Mouse (Mus musculus) kidney, embryonic 16.5 days (tissue): ENCODE results near the gene Aco1. TPM values are rescaled to one million over a fixed set of nuclear protein-coding genes. Genes with fewer than 3 reads are reported as not detected.

Experiments
- ATAC-seq: fragments of 200-750 bp; cut with Nextera tagmentation; 2 replicates; pipeline ENCODE4 v1.8.0; 2017; ENCODE audit warnings: moderate TSS enrichment; ENCODE audit not compliant: low FRiP score, low TSS enrichment
- H3K27ac ChIP-seq: fragments of 300-500 bp; sonication (generic); 2 replicates; pipeline ENCODE4 v1.5.1; 2014; ENCODE audit warnings: low read length
- H3K27me3 ChIP-seq: fragments of 300-500 bp; sonication (generic); 2 replicates; pipeline ENCODE4 v1.6.1; 2014; ENCODE audit warnings: low read length, control low read depth, mixed read lengths; ENCODE audit not compliant: insufficient read depth
- H3K36me3 ChIP-seq: fragments of 300-500 bp; sonication (generic); 2 replicates; pipeline ENCODE4 v1.6.1; 2014; ENCODE audit warnings: low read length, control low read depth, mixed read lengths; ENCODE audit not compliant: insufficient read depth
- H3K4me1 ChIP-seq: fragments of 300-500 bp; sonication (generic); 2 replicates; pipeline ENCODE4 v1.6.1; 2014; ENCODE audit warnings: low read length, control low read depth, mixed read lengths; ENCODE audit not compliant: insufficient read depth
- H3K4me2 ChIP-seq: fragments of 300-500 bp; sonication (generic); replicated peaks from 2 replicates; pipeline ENCODE4 v1.6.1; 2014; ENCODE audit warnings: low read depth, low read length
- H3K4me3 ChIP-seq: fragments of 300-500 bp; sonication (generic); 2 replicates; pipeline ENCODE4 v1.5.1; 2014; ENCODE audit warnings: mild to moderate bottlenecking, low read length
- H3K9ac ChIP-seq: fragments of 300-500 bp; sonication (generic); replicated peaks from 2 replicates; pipeline ENCODE4 v1.6.1; 2014; ENCODE audit warnings: low read length
- H3K9me3 ChIP-seq: fragments of 300-500 bp; sonication (generic); 2 replicates; pipeline ENCODE4 v1.6.1; 2016; ENCODE audit warnings: low read length, control low read depth
- WGBS: fragments of 180-500 bp; shearing (Covaris S2); extraction: QIAGEN DNeasy Blood & Tissue Kit; methylation state at CpG from one replicate; pipeline ENCODE4 v1.1.7; 2014; 5-methylcytosine and 5-hydroxymethylcytosine counted together
- polyA plus RNA-seq: library from polyadenylated mRNA; unstranded; fragments of >200 nt; fragmentation: Nextera tagmentation; extraction: Ambion mirVana; gene quantifications from 2 replicates; pipeline ENCODE4 v1.2.1, GENCODE M21; 2015

Gene Aco1
- polyA plus RNA-seq, 1 experiment from 2014 or later, result 89.4 TPM

DNA sequence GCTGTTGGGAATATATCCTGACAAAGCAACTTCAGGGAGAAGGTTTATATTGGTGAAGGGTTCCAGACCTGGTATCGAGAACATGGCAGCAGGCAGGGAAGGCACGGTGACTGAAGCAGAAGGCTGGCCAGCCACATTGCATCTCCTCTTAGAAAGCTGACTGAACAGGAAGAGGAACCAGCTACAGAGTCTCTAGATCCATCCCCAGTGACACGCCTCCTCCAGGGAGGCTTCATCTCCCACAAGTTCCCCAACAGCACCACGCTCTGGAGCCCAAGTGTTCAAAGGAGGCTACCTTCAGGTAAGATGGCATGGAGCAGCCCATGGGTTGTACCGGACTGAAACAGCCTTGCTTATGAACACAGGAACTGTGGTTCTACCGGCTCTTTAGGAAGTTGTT, 59.3 kb downstream of the Aco1 start:
- Histone ChIP-seq H3K9me3 (no peaks in the 10 kb centered on the region), H3K9ac (no peak overlapping the region), H3K4me3 (no peak overlapping the region), H3K27me3 (no peaks in the 10 kb centered on the region), H3K27ac (no peak overlapping the region), H3K36me3 (peaks cover 21% of the 10 kb centered on the region), H3K4me2 (no peak overlapping the region), H3K4me1 (no peaks in the 10 kb centered on the region)
- ATAC-seq, result no peak
- 91% methylated on average over 6 of the region's 6 CpGs for WGBS

DNA sequence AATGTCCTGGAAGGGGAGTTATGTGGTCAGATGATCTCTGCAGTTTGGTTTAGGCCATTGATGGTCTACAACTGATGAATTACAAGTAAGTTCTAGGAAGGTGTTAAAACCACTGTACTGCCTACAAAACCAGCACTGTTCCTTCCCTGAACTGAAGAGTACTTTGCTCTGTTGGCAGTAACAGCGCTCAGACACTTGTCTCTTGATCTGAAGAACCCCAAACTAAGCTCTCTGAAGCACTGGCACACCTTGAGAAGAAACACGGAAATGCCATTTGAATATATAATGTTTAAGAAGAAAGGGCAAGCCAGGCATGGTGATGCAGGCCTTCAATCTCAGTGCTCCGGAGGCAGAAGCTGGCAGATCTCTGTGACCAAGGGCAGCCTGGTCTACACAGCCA, 61.5 kb downstream of the Aco1 start:
- Histone ChIP-seq H3K4me2 (no peak overlapping the region), H3K4me3 (no peak overlapping the region), H3K36me3 (peaks cover 2% of the 10 kb centered on the region), H3K9me3 (no peaks in the 10 kb centered on the region), H3K27ac (no peak overlapping the region), H3K4me1 (no peaks in the 10 kb centered on the region), H3K9ac (no peak overlapping the region), H3K27me3 (no peaks in the 10 kb centered on the region)
- WGBS, result 87% methylated on average over 3 of the region's 3 CpGs
- no peak for ATAC-seq

DNA sequence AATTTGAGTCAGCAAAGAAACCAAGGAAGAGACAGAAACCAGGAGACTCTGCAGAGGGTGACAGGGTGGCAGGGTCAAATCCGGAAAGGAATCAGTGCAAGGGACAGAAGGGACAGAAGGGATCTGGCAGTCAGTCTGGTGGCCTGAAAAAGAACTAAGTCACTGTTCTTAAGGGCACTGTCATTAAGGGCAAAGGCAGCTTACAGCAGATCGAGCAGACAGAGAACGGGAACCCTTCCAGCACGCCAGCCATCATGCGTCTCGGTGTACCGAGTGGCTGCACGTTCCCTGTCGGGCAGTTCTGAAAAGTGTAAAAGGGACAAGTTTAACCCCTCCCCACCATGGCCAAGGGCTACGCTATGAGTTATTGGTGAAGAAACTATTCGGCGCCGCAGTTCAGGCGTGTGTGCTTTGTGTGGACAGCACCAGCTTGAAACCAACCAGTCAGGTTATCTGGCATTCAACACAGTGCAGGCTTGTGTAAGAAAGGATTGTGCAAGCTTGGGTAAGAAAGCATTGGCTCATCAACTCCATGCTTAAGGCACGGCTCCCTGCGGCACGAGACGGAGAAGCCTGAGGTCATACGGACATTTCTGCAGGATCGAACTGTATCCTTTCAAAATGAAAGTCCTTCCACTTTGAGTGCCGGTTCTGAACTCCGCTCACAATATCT, 62.5 kb downstream of the Aco1 start:
- Histone ChIP-seq H3K36me3 (peaks cover 2% of the 10 kb centered on the region), H3K4me3 (no peak overlapping the region), H3K27me3 (no peaks in the 10 kb centered on the region), H3K9me3 (no peaks in the 10 kb centered on the region), H3K27ac (no peak overlapping the region), H3K9ac (no peak overlapping the region), H3K4me1 (no peaks in the 10 kb centered on the region), H3K4me2 (no peak overlapping the region)
- ATAC-seq, result no peak
- WGBS, result 89% methylated on average over 22 of the region's 22 CpGs

DNA sequence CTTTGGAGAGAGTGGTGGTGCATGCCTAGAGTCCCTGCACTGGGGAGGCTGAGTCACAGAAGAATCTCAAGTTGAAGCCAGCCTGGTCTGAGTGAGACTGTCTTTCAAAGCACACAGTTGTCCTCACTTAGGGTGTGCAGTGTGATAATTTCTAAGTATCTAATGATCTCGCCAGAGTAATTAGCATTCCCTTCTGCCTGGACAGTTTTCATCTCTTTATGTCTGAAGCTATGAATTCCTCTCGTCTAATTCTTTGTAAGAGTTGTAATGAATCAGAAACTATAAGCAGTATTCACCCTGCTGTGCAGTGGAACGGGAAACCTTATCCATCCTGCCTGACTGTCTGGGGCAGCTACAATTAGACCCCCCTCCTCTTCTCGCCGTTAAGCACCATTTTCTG, 64.8 kb downstream of the Aco1 start:
- Histone ChIP-seq H3K9ac (no peak overlapping the region), H3K36me3 (no peaks in the 10 kb centered on the region; the same call in 1 of the 2 replicates), H3K27me3 (no peaks in the 10 kb centered on the region), H3K4me1 (no peaks in the 10 kb centered on the region), H3K27ac (no peak overlapping the region), H3K4me3 (no peak overlapping the region), H3K4me2 (no peak overlapping the region), H3K9me3 (no peaks in the 10 kb centered on the region)
- ATAC-seq, result no peak
- 81% methylated on average over 5 of the region's 5 CpGs for WGBS

DNA sequence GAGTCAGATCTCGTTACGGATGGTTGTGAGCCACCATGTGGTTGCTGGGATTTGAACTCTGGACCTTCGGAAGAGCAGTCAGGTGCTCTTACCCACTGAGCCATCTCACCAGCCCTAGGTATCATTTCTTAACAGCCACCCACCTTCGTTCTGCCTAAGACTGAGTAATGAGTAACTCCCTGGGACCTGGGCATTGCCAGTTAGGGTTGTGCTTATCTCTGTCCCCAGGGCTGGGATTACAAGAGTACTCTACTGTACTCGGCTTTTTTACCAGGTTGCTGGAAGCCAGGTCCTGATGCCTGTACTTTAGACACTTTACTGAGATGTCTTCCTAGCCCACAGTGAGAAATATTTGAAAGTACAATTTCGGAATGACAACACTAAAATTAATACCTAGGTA, 69.3 kb downstream of the Aco1 start:
- Histone ChIP-seq H3K36me3 (peaks cover 3% of the 10 kb centered on the region; the same call in 1 of the 2 replicates), H3K9ac (no peak overlapping the region), H3K27ac (no peak overlapping the region), H3K4me2 (no peak overlapping the region), H3K4me1 (no peaks in the 10 kb centered on the region), H3K9me3 (no peaks in the 10 kb centered on the region), H3K4me3 (no peak overlapping the region), H3K27me3 (no peaks in the 10 kb centered on the region)
- ATAC-seq, result no peak
- 90% methylated on average over 4 of the region's 6 CpGs for WGBS

DNA sequence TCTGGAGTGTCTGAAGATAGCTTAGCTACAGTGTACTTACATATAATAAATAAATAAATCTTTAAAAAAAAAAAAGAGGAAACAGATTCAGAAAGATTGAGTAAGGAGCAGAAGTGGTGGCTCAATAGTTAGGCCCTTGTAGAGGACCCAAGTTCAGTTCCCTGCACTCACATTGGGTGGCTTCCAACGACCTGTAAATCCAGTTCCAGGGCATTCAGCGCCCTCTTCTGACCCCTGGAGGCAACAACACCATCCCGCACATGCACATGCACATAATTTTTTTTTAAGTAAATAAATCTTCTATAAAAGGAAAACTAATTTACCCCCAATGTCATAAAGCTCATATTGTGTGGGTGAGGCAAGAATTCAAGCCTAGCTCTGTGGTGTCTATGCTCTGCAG, 75.0 kb downstream of the Aco1 start:
- WGBS, result 55% methylated on average over 3 of the region's 3 CpGs
- Histone ChIP-seq H3K9me3 (no peaks in the 10 kb centered on the region), H3K4me2 (no peak overlapping the region), H3K9ac (no peak overlapping the region), H3K27ac (no peak overlapping the region), H3K4me1 (no peaks in the 10 kb centered on the region), H3K27me3 (no peaks in the 10 kb centered on the region), H3K4me3 (no peak overlapping the region), H3K36me3 (0 out of 2 replicates have a peak, but pooled peaks cover 5% of the 10 kb centered on the region)
- no peak for ATAC-seq

DNA sequence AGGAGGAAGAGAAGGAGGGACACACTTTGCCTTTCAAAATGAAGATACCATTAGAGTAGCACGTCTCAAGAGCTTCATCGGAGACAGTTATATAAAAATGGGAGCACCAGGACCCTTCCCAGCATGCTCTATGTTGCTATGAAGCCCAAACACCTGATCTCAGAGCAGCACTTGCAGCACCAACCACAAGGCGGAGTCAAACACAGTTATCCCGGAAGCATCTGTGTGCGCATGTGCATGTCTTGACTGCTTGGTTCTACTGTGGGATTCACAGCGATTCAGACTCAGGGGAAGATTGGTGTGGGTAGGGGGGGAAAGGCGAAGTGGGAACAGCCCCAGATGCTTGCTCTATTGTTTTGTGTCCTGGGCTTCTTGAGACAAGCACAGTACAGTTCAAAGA, 75.5 kb downstream of the Aco1 start:
- 74% methylated on average over 7 of the region's 7 CpGs for WGBS
- H3K4me1 ChIP-seq, result no peaks in the 10 kb centered on the region
- no peak overlapping the region for H3K4me2 ChIP-seq
- no peak overlapping the region for H3K9ac ChIP-seq
- ATAC-seq, result peak; percentile 67; the same call in 1 of the 2 replicates
- 0 out of 2 replicates have a peak, but pooled peaks cover 5% of the 10 kb centered on the region for H3K36me3 ChIP-seq
- no peaks in the 10 kb centered on the region for H3K9me3 ChIP-seq
- no peak overlapping the region for H3K27ac ChIP-seq
- H3K27me3 ChIP-seq, result no peaks in the 10 kb centered on the region
- no peak overlapping the region for H3K4me3 ChIP-seq

DNA sequence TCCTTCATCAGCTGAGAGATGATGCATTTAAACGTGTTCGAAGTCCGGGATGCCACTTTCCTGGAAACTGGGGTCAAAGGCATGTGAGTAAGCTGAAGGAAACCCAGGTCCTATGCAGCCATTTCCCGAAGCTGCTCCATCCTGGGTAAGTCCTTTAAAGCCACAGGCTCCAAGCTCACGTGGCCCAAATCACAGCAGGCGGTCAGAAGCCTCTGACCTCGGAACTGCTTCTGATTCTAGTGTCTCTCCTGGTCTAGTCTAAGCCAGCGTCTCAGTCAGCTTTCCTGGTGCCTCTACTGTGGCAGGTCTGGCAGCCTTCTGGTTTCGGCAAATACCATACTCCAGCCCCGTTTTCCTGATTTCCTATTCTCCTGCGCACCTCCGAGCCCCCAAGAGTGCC, 77.6 kb downstream of the Aco1 start:
- 27% methylated on average over 12 of the region's 12 CpGs for WGBS
- Histone ChIP-seq H3K27ac (no peak overlapping the region), H3K4me1 (no peaks in the 10 kb centered on the region), H3K9me3 (no peaks in the 10 kb centered on the region), H3K9ac (no peak overlapping the region), H3K27me3 (no peaks in the 10 kb centered on the region), H3K4me3 (no peak overlapping the region), H3K4me2 (no peak overlapping the region), H3K36me3 (0 out of 2 replicates have a peak, but pooled peaks cover 5% of the 10 kb centered on the region)
- ATAC-seq, result no peak

DNA sequence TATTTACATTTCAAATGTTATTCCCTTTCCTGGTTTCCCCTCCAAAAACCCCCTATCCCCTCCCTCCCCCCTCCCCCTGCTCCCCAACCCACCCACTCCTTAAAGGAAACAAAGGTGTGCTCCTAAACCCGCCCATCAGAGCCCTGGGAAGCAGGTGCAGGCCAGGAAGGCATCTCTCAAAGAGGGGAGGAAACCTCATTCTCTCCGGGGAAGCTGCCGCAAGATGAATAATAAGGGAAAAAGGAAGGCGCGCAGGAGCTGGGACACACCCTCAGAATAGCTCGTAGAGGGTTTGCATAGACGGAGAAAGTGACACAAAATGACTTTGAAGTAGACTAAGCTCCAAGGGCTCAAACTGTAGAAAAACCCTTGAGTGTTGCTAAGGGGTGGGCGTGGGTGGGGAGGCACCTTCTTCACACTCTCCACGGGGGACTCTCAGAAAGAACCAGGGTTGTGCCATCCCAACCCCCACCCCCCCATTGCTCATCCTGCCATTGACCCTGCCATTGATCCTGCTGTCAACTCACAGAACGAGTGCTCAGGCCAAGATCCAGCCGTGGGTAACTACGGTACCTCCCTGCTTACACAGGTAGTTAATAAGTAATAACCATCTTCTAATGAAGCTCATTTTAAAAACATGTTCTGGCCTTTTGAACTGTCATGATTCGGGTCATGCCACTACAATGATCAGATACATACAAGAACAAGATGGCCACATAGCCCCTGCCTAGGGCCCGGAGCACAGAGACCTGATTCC, 78.3 kb downstream of the Aco1 start:
- Histone ChIP-seq H3K9me3 (no peaks in the 10 kb centered on the region), H3K27me3 (no peaks in the 10 kb centered on the region), H3K9ac (no peak overlapping the region), H3K4me3 (no peak overlapping the region), H3K4me1 (no peaks in the 10 kb centered on the region), H3K27ac (no peak overlapping the region), H3K36me3 (0 out of 2 replicates have a peak, but pooled peaks cover 5% of the 10 kb centered on the region), H3K4me2 (no peak overlapping the region)
- 36% methylated on average over 14 of the region's 14 CpGs for WGBS
- no peak for ATAC-seq
